Mouse (Mus musculus): ENCODE data around the gene Ggcx. TPM values are rescaled to one million over a fixed set of nuclear protein-coding genes. Genes with fewer than 3 reads are reported as not detected.

The Ggcx gene
- 10 to 100 TPM in 1 of 2 experiments, 1 to 10 TPM in 1; 9.6 to 14.7 TPM for total RNA-seq (2023)

GRCm38 (mm10) chr6:72414076-72414756, at the start of gene Ggcx:
Gene Ggcx (plus strand): TSS chr6:72414308.

DNA sequence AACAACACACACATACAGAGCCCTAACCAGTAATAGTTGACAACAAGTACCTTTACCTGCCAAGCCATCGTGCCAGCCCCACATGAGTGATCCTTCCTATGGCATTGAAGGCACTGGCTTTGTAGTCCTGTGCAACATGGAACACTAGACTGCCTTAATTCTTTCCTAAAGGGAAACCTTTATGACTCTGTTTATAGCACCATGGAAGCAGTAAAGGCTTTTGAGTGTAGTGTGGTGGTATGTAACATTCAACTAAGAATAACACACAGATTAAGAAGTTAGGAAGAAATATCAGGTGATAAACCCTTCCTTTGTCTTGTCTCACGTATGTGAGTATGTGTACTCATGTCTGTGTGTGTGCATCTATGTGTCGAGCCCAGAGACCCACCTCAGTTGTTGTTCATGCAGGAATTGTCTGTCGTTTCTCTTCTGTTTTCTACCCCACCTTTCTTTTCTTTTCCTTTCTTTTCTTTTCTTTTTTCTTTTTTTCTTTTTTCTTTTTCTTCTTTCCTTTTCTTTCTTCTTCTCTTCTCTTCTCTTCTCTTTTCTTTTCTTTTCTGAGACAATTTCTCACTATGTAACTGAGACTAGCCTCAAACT, 47.2 kb upstream of the Ggcx start, which contains the start of gene Rnf181:
TSS of gene Rnf181 (minus strand) at position 113 of the 600 bp plus-strand sequence.

GRCm38 (mm10) chr6:72380131-72380770, 33.9 kb upstream of the Ggcx start, which contains the start of gene Vamp5:
Gene Vamp5 (minus strand): TSS chr6:72380468.

GRCm38 (mm10) chr6:72389941-72390771, 24.0 kb upstream of the Ggcx start, which contains the start of gene Vamp8:
Gene Vamp8 (minus strand): TSS chr6:72390703.

GRCm38 (mm10) chr6:72439355-72440185, 25.5 kb downstream of the Ggcx start, which contains the start of gene Mat2a:
Gene Mat2a (minus strand): TSS chr6:72439558.

Other genes with a start within 250 kb of the Ggcx start
- gene Atoh8, start 178.7 kb upstream of the Ggcx start, total RNA-seq (2023): not detected
- not detected for gene Sftpb, start 109.7 kb upstream of the Ggcx start, total RNA-seq (2023)
- gene Usp39, start 69.1 kb upstream of the Ggcx start, total RNA-seq (2023): 10 to 100 TPM; 43.4 to 45.8 TPM
- gene 0610030E20Rik, start 67.0 kb upstream of the Ggcx start, total RNA-seq (2023): 10 to 100 TPM; 31.7 to 32.4 TPM
- gene Tmem150a, start 58.9 kb upstream of the Ggcx start, total RNA-seq (2023): 1 to 10 TPM; 2.0 to 2.6 TPM
- gene Rnf181, start 47.4 kb upstream of the Ggcx start, total RNA-seq (2023): 10 to 100 TPM; 74.0 to 85.5 TPM
- 10 to 100 TPM; 15.6 to 19.2 TPM for gene Vamp5, start 33.8 kb upstream of the Ggcx start, total RNA-seq (2023)
- gene Vamp8, start 23.6 kb upstream of the Ggcx start, total RNA-seq (2023): 10 to 100 TPM; 59.1 to 77.8 TPM
- gene Mat2a, start 25.2 kb downstream of the Ggcx start, total RNA-seq (2023): 100 to 1,000 TPM; 245 to 265 TPM
- gene Sh2d6, start 107.4 kb downstream of the Ggcx start, total RNA-seq (2023): not detected
- gene Capg, start 130.1 kb downstream of the Ggcx start, total RNA-seq (2023): 10 to 100 TPM; 28.8 to 43.3 TPM
- gene Elmod3, start 184.1 kb downstream of the Ggcx start, total RNA-seq (2023): 10 to 100 TPM; 11.1 to 11.3 TPM
- gene Retsat, start 184.2 kb downstream of the Ggcx start, total RNA-seq (2023): 1 to 10 TPM; 8.0 to 8.2 TPM
- 100 to 1,000 TPM; 184 to 190 TPM for gene Tgoln1, start 202.7 kb downstream of the Ggcx start, total RNA-seq (2023)

Data from T-cell, adult 66 days (primary cell).